Mouse (Mus musculus) CD4-positive, CD25-positive, alpha-beta regulatory T cell, adult 2 months (primary cell): ENCODE measurements around the gene Fam131c.
A peak's percentile ranks its signal among the peaks of the same experiment; 100 is the strongest.

ENCODE experiments used
- DNase-seq: peaks from one replicate; pipeline ENCODE4 v3.0.0-alpha.2; 2012; ENCODE audit warnings: low read depth, low spot score

Fam131c gene

GRCm38 (mm10) chr4:141406516-141407299 lies 38.7 kb downstream of the Fam131c start:
- peak; percentile 74 for DNase-seq

DNA sequence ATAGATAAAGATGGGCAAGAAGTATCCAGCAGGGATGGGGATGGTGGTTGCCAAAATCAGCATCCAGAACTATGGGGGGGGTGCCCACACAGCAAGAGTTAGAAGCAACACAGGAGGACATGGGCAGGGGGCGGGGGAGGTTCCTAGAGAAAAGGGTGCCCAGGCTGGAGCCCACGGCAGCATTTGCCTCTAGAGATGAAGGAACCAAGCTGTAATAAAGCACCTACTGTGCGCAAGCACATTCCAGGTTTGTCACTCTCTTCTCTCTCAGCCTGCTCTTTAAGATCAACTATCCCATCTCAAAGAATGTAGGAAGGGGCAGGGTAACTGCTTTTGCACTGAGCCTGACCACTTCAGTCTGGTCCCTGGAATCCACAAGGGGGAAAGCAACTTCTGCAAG lies 40.6 kb downstream of the Fam131c start:
- DNase-seq = no peak

DNA sequence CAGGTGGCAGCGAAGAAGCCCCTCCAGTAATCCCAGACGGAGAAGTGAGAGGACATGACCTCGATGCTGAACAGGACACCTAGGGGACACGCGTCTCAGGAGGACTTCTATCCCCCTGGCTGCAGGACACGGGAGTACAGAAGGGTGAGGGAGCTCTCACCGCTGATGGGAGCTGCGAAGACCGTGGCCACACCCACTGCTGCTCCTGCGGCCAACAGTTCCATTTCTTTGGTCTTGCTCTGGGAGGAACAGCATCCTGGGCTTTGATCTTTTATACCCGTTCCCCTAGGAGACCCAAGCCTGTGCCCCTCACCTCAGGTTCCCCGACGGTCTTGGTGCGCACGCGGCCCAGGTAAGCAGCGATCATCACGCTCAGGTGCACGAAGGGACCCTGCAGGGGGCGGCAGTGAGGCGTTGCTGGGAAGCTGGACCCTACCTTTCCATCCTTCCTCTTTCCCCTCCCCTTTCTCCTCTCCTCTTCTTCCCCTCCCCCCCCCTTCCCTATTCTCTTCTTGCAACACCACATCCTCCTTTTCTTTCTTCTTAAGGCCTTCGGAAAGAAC lies 43.5 kb downstream of the Fam131c start:
- DNase-seq = peak; percentile 47

DNA sequence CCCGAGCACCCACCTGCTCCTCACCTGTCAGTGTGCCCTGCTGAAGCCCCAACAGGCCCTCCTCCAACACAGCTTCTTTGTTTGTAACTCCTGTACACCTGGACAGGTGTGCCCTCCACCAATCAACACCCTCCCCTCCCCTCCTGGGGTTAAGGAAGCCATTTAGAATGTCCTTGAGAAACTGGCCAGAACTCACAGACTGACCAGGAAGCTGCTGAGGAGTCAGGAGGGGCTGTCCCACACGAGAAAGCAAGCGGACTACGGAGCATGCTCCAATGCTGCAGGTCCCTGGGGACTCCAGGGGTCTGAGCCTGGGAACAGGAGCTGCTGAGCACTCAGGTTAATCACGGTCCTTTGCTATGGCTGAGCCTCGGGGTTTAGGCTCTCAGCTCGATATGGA lies 47.9 kb downstream of the Fam131c start, which contains the start of gene Clcnkb:
Clcnkb (minus strand) TSS at position 91 of the 400 bp plus-strand sequence.
- DNase-seq = no peak

- peak; percentile 46 for DNase-seq
These were observed 51.6 kb downstream of the Fam131c start for GRCm38 (mm10) chr4:141419398-141420191.

GRCm38 (mm10) chr4:141420192-141420829 lies 52.3 kb downstream of the Fam131c start, which contains the start of gene Hspb7:
TSS of gene Hspb7 (plus strand) at chr4:141420779.
- no peak for DNase-seq

DNA sequence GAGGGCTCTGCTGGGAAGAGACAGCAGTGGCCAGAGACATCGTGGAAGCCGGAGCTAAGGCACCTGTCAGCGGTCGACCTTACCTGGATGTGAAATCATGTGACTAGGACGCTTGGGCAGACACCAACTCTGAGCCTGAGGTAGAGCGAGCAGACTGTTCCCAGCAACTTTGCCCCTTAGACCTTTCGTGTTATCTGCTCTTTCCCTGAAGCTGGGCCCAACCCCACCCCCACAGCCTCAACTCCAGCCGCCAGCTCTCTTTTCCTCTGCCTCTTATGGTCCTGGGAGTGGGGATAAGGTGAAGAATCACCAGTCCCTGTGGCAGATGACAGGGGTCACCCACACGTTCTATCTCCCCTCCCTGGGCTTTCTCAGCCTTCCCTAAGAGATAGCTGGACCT lies 52.9 kb downstream of the Fam131c start:
- DNase-seq = no peak

DNA sequence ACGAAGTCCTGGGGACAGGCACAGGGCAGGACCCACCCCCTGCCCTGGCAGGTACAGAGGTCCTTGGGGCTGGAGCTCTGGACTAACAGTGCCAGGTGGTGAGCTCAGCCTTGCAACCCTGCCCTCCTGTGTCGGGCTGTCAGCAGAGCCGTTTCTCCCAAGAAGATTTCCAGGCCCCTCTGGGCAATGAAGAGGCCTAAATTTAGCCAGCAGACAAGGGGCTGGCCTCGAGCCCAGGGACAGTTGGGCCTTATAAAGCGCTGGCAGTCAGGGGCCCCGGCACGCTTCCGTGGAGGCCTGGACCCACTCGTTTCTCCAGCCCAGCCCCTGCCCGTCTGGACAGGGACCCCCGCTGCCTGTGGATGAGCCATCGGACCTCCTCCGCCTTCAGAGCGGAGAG lies 53.4 kb downstream of the Fam131c start:
- DNase-seq = no peak

- DNase-seq = no peak
These were observed 54.8 kb downstream of the Fam131c start for GRCm38 (mm10) chr4:141422841-141423240.

DNA sequence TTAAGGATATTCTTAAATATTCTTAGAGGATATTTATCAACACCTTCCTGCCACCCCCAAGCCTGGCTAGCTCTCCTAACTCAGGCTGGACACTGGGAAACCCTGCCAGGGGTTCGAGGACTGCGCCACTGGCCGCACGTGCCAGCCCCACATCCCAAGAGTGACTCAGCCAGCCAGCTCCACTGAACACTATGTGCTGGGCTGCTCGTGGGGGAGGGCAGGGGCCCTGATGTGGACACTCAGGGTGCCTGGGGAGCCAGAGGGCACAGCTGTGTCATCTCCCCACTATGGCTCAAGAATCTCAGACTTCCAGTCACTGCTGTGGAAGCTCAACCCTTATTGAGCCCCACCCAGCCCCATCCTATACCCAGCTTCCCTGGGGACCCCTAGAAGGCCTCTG lies 55.3 kb downstream of the Fam131c start:
- DNase-seq = no peak

- no peak for DNase-seq
These were observed 55.8 kb downstream of the Fam131c start for GRCm38 (mm10) chr4:141423691-141424431.

GRCm38 (mm10) chr4:141425484-141426479 lies 57.8 kb downstream of the Fam131c start:
- peak; percentile 85 for DNase-seq

DNA sequence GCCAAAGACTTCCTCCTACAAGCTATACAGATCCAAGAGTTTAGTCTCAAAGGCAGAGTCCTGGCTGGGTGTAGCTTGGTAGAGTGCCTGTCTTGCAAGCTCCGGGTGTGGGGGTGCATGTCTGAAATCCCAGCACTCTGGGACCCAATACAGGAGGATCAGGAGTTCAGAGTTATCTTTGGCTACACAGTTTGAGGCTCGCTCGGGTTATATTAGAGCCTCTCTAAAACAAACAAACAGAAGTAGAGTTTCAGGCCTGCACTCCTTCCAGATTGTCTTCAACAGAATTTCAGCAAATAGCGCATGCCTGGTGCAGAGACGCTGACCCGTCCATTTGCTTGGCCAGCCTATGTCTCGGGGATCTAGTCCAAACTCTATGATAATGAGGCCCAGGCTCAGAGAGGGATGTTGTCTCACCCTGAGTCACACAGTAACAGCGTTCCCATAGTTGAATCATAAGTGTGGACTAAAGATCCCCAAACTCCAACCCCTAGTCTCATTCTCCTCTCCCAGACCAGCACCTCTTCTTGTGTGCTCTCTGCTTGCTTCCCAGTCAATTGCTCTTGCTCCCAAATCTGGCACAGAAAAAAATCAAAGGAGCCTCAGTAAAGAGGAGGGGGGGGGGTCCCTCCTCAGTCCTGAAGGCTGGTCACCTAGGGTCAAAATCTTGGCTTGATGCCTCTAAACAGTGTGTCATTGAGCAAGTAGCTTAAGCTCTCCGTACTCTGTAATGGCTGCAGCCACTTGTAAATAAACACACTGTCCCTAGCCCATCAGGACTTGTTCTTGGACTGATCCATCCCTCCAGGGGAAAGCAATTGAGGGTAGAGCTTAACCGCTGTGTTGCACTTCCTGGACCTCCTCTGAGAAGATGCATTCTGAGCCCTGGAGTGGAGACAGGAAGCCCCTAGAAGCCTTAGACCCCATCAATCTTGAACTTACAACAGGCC lies 59.1 kb downstream of the Fam131c start:
- no peak for DNase-seq

DNA sequence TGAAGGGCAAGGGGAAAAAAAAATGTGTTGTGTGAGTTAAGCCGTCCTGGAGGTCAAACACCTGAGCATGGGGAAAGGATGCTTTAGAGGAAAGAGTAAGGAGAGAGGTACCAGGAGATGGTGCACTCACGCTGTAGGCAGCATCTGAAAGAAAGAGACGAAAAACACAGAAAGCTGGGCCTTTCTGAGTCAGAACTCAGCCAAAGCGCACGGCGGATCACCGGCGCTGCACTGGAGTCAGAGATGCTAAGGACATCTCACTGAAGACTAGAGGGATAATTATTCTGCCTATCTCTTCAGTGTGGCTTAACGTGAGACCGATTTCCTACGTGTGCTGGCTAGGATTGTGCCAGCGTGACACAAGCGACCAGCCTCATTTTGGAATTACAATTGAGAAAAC lies 59.9 kb downstream of the Fam131c start:
- DNase-seq = no peak

- no peak for DNase-seq
These were observed 61.4 kb downstream of the Fam131c start for GRCm38 (mm10) chr4:141429381-141429780.

DNA sequence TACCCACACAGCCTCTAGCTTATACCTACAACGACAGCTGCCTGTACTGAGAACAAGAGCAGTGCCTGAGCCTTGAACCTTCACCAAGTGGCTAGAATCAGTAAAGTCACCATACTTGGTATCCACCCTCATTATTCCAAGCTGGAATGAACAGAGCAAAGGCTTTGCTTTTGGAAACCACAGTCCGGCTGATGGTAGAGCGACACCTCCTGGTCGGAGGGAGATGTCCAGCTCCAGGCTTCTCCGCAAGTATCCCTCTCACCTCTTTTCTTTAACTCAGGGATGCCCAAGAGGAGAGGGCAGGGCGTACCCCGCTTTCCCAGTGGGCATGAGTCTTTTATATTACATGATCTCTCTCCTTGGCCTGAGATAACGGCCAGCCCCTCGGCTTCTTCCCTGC lies 61.8 kb downstream of the Fam131c start:
- DNase-seq = peak; percentile 26

GRCm38 (mm10) chr4:141430997-141431396 lies 63.0 kb downstream of the Fam131c start:
- DNase-seq = peak; percentile 85

GRCm38 (mm10) chr4:141432666-141433065 lies 64.6 kb downstream of the Fam131c start:
- DNase-seq = no peak

DNA sequence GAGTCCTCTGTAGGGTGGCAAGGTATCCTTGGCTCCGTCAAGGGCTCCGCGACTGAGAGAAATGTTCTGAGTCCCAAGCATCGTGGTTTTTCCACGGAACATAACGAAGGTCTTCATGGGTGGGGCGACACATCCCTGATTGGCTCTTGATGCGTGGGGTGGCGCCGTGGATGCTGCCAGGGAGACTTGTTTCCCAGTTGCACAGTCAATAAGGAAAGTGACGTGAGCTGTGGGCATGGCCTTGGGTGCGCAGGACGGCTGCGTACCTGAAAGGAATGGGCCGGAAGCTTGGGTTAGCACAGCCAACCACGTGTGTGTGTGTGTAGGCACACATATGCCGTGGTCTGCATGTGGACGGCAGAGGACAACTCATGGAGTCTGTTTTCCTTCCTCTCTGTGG lies 65.2 kb downstream of the Fam131c start:
- no peak for DNase-seq
